Mouse (Mus musculus): ENCODE results near the gene Slc25a22.

The Slc25a22 gene

GRCm38 (mm10) chr7:141472226-141472625 lies 34.5 kb upstream of the Slc25a22 start:
- DNase-seq (ENCODE audit: low spot score): no peak

GRCm38 (mm10) chr7:141471236-141471635 lies 33.5 kb upstream of the Slc25a22 start:
- DNase-seq (ENCODE audit: low spot score): no peak

GRCm38 (mm10) chr7:141470637-141470944 lies 32.9 kb upstream of the Slc25a22 start:
- DNase-seq (ENCODE audit: low spot score): no peak

GRCm38 (mm10) chr7:141469901-141470636 lies 32.4 kb upstream of the Slc25a22 start:
- no peak for DNase-seq (ENCODE audit: low spot score)

GRCm38 (mm10) chr7:141469352-141469751 lies 31.7 kb upstream of the Slc25a22 start:
- DNase-seq (ENCODE audit: low spot score): no peak

- DNase-seq (ENCODE audit: low spot score): no peak
Observed at GRCm38 (mm10) chr7:141468522-141469211, 31.0 kb upstream of the Slc25a22 start.

GRCm38 (mm10) chr7:141468164-141468521 lies 30.5 kb upstream of the Slc25a22 start:
- DNase-seq (ENCODE audit: low spot score): no peak

- DNase-seq (ENCODE audit: low spot score): no peak
Observed at GRCm38 (mm10) chr7:141467230-141468030, 29.7 kb upstream of the Slc25a22 start, which contains the start of gene Cd151. Cd151 (plus strand) TSS chr7:141467392.

- no peak for DNase-seq (ENCODE audit: low spot score)
Observed at GRCm38 (mm10) chr7:141466607-141467148, 29.0 kb upstream of the Slc25a22 start.

- no peak for DNase-seq (ENCODE audit: low spot score)
Observed at GRCm38 (mm10) chr7:141466045-141466394, 28.3 kb upstream of the Slc25a22 start.

- DNase-seq (ENCODE audit: low spot score): no peak
Observed at GRCm38 (mm10) chr7:141465388-141466044, 27.8 kb upstream of the Slc25a22 start.

GRCm38 (mm10) chr7:141464603-141465201 lies 27.0 kb upstream of the Slc25a22 start:
- DNase-seq (ENCODE audit: low spot score): no peak

- no peak for DNase-seq (ENCODE audit: low spot score)
Observed at GRCm38 (mm10) chr7:141463824-141464602, 26.3 kb upstream of the Slc25a22 start.

GRCm38 (mm10) chr7:141462333-141462821 lies 24.7 kb upstream of the Slc25a22 start:
- DNase-seq (ENCODE audit: low spot score): no peak

- DNase-seq (ENCODE audit: low spot score): no peak
Observed at GRCm38 (mm10) chr7:141461521-141462332, 24.0 kb upstream of the Slc25a22 start.

- no peak for DNase-seq (ENCODE audit: low spot score)
Observed at GRCm38 (mm10) chr7:141460391-141461113, 22.9 kb upstream of the Slc25a22 start, which contains the start of gene Cracr2b. Cracr2b (plus strand) TSS chr7:141461094.

- DNase-seq (ENCODE audit: low spot score): no peak
Observed at GRCm38 (mm10) chr7:141460001-141460390, 22.3 kb upstream of the Slc25a22 start.

GRCm38 (mm10) chr7:141459301-141459711 lies 21.6 kb upstream of the Slc25a22 start:
- DNase-seq (ENCODE audit: low spot score): no peak

- no peak for DNase-seq (ENCODE audit: low spot score)
Observed at GRCm38 (mm10) chr7:141458661-141459060, 21.0 kb upstream of the Slc25a22 start.
